Mouse (Mus musculus): ENCODE measurements around the gene Fxr1. TPM values are rescaled to one million over a fixed set of nuclear protein-coding genes. Genes with fewer than 3 reads are reported as not detected.

Fxr1 gene
- total RNA-seq, 2 experiments from 2014 or later: 95.2 to 175 TPM

- ATAC-seq (ENCODE audit: poor library complexity, severe bottlenecking): no peak
Observed at GRCm38 (mm10) chr3:34035706-34036105, 16.0 kb downstream of the Fxr1 start.

- ATAC-seq (ENCODE audit: poor library complexity, severe bottlenecking): no peak
Observed at GRCm38 (mm10) chr3:34041990-34042389, 22.2 kb downstream of the Fxr1 start.

DNA sequence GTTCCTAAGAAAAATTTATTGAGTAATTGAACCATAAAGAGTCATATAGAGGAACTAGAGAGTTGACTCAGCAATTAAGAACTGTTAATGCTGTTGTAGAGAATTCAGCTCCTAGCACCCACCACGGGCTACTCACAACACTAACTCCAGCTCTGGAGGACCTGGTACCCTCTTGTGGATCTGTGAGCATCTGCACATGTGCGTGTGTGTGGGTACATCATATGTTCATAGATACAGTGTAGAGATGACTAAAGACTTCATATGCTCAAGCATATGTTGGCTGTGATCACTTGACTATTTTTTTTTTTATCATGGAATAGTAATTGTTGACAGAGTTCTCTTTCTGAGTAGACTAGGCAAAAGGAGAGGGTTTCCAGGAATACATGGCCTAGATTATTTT lies 42.6 kb downstream of the Fxr1 start:
- ATAC-seq (ENCODE audit: poor library complexity, severe bottlenecking): 0 out of 2 replicates have a peak, but pooled peaks have one; percentile 30

- peak; percentile 92 for ATAC-seq (ENCODE audit: poor library complexity, severe bottlenecking)
Observed at GRCm38 (mm10) chr3:34068943-34069342, 49.2 kb downstream of the Fxr1 start.

DNA sequence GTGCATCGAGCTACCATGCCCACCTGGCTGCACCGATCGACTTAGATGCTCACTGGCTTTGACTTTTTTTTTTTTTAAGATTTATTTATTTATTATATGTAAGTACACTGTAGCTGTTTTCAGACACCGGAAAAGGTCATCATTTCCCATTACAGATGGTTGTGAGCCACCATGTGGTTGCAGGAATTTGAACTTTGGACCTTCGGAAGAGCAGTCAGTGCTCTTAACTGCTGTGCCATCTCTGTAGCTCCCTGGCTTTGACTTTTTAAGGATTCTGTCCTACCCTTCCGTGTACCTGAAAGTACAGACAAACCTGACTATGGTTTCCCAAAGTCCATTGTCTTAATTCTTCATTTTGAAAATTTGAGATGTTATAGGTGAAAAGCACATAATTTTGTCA lies 53.0 kb downstream of the Fxr1 start:
- ATAC-seq (ENCODE audit: poor library complexity, severe bottlenecking): no peak

DNA sequence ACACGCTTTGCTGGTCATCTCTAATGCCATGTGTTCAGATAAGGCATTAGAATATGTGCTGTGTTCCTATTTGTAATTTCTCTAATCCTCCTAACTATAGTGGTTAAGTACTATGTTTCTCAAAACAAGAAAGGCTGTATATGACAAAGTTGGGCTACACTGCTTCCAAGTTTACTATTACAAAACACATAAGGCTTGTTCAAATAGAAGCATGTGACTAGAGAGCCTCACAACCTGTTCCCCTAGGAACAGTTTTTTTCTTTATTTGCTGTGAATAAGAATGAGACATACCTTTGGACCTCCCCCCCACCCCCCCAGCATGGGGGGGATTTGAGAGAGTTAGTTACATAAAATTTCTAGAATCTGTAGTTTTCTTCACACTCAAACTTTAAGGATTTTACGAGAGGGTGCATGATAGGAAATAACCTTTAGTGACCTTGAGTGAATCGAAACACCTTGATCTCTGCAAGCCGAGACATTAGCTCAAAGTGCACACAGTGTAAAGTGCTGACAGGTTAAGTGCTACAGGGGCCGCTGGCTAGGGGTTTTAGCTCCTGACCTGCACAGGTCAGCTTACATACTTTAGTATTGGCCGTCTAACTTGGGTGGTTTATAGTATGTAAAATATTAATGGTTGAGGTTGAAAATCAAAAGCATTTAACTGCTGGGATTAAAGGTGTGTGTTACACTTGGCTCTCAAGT lies 56.5 kb downstream of the Fxr1 start:
- no peak for ATAC-seq (ENCODE audit: poor library complexity, severe bottlenecking)

DNA sequence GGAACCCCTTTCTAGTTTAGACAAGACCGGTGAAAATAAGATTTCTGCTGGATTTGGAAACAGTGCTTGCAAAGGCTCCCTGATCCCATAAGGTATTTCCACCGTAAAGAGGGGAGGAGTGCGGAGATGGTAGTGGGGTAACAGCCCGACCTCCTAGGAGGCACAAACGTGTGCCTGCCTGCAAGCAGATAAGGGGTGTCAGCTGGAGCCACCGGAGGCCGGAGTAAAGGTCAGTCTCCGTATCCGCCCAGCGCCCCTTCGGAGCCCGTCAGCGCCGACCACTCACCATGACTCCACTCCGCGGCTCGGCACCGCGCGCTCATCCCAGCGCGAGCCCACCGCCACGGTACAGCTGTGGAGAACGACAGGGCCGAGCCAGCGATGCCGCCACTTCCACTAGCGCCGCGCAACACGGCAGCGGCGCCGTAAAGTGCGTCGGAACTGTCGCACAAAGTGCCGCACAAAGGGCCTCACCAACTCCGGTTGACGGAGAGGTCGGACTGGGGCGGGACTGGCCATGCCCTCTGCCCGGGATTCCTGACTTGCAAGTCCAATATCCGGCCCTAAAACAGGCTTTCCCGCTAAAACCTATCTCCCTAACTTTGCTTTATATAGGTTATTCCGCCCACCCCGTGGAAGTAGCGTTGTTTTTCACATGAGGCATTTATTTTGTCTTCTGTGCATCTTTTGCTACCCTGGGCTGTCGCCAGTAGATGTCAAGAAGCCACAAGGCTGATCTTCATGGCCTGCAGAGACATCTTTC lies 61.3 kb downstream of the Fxr1 start, which contains the start of gene Dnajc19:
TSS of gene Dnajc19 (minus strand) at position 422 of the 763 bp plus-strand sequence.
- peak; percentile 100 for ATAC-seq (ENCODE audit: poor library complexity, severe bottlenecking)

GRCm38 (mm10) chr3:34081929-34082328 lies 62.2 kb downstream of the Fxr1 start:
- no peak for ATAC-seq (ENCODE audit: poor library complexity, severe bottlenecking)

DNA sequence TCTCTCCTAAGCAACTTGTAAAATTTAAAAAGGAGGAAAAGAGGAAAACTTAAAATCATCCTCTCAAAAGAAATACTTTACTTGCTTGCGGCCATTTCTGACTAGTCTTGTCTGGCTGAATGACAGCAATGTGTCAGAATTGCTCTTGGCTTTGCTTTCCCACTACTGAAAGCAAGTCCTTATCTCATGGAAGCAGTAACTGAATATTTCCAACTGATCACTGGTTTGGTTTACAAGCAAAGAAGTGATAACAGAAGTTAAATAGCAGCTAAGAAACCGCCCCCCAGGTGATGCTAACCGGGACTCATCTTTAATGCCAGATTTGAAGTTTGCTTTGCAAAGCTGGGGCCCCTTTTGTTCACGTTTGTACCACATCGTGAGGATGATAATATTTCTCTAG lies 63.9 kb downstream of the Fxr1 start:
- ATAC-seq (ENCODE audit: poor library complexity, severe bottlenecking): no peak

DNA sequence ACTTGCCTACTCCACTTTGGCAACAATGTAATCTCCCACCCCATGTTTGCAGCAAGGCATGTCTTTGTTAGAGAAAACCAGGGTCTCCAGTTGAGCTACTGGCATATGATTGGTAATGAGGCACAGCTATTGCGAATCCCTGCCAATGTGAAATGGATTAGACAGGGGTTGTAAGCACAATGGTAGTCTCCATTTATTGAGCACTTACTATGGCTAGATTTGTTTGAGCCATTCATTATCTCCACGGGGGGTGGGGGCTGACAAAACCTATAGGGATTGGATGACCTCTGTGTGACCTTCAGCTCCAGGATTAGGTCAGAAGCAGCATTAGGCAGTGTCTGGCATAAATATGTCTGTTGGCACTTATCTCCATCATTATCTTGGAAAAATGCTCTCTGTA lies 83.1 kb downstream of the Fxr1 start:
- ATAC-seq (ENCODE audit: poor library complexity, severe bottlenecking): no peak

DNA sequence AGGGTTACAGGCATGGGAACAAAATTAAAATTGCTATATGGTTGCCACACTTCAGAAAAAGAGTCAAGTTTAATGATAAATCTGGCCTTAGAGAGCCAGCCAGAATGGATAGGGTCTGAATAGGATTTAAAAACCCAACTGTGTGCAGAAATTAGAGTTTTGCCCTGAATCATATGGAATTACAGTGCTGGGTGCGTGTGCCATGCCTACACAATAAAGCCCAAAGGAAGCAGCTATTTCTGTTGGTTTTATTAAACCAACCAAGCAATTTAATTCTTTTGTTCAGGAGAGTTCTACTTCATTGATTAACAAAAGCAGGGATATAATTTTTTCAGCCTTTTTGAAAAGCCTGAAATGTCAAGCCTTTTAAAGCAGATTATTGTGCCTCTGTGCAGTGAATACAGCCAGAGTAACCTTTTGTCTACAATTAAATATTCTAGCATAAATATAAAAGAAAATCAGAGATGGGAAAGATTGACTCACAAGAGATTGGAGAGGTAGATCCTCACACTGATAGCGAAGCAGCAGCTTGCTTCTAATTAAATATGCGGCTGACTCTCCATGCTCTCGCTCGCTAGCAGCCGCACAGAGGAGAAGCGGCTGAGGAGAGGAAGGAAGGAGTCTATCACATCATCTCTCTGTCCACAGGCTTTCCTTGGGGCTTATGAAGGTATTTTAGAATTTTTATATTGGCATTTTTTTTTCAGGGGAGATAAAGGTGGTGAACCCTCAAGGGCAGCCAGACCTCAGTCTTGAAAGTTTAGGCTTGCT lies 84.3 kb downstream of the Fxr1 start:
- ATAC-seq (ENCODE audit: poor library complexity, severe bottlenecking): no peak

DNA sequence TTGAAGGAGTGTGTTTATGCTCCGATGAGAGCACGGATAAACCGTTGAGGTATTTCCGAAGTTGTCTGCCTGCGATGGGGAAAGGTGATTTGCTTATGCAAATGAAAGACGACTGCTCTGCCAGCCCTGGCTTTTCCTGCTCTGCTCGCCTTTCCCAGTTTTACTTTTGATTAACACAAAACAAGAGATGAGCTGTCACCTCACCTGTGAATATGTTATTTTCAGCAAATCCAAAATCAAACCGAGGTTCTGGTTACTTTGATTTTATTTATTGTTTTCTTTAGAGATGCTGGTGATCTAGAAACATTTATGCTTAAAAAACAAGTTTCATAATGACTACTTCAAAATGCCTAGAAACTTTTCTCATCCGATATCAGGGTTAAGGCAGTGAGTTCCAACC lies 86.7 kb downstream of the Fxr1 start:
- no peak for ATAC-seq (ENCODE audit: poor library complexity, severe bottlenecking)

DNA sequence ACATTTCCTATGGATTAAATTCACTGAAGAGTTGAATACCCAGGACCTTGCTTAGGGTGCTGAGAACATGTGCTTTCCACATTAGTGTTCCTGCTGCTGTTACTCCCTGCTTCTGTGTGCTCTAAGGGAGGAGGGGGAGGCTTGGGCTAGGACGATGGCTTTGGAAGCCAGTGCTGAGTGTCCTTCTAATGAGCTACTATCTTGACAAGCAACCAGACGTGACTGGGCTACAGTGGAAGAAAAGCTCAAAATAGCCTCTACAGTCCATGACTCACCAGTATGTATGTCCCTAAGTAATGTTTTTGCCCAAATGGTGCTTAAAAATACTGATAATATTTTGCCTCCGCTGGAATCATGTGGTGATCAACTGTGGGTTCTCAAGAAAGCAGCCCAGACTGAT lies 87.9 kb downstream of the Fxr1 start:
- no peak for ATAC-seq (ENCODE audit: poor library complexity, severe bottlenecking)

DNA sequence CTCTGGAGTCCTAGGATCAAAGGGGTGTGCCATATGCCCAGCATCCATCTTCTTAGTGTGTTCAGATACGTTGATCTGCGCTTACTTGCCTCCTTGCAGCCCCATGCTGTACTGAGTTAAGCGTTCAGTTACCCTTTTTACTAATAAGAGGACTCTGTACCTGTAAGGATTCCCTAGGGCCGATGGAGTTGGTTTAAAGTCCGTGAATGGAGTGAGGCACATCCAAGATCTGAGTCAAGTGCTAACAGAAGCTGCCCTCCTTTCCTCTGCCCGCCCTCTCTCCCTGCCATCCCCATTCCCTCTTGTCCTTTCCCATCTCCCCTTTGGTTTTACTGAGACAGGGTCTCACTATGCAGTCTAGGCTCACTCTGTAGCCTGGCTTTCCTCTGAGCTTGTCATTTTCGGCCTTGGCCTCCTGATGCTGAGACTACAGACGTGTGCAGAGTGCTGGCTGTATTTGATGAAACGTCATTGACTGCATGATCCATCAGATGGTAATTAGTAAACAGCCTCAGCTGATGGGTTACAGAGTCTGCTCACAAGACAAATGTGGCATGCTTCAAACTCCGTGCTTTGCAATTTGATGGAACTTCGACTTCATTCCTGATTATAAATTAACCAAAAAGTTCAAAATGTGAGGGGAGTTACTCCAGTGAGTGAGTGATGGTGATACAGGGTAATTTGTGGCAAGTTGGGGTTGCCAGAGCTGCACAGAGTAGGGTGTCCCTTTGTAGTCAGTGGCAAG lies 92.4 kb downstream of the Fxr1 start:
- ATAC-seq (ENCODE audit: poor library complexity, severe bottlenecking): no peak

DNA sequence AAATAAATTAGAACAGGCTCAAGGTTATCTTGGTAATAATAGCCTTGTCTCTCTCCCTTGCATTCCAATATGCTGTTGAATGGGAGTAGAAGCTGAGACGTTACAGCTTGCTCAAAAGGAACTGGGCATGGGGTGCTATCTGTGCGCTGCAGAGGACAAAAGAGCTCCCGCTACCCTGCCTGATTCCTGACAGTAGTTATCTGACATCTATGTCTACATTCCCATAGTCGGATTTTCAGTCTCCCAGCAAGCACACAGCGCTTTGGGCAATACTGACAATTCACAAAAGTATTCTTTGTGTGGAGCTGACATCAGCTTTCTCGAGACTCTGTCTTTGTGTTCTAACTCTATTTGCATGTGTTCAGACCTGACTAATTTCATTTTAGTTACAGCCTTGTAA lies 96.1 kb downstream of the Fxr1 start:
- no peak for ATAC-seq (ENCODE audit: poor library complexity, severe bottlenecking)

DNA sequence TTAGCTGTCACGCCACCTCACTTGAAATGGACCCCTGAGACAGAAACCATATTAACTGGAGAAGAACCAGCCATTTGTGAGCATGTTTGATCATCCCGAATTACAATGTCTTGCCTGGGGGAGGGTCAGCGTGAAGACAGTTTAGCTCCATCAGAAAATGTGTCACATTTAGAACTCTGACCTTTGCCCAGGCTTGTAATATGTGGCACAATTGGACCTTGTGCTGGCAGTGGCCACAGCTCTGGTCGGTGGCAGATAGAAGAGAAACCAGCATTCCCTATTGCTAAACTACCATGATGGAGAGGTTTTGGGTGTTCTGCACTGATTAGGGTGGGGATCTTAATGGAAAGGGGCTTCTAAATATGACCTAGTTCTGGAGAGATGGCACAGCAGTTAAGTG lies 100.1 kb downstream of the Fxr1 start:
- ATAC-seq (ENCODE audit: poor library complexity, severe bottlenecking): no peak

Other genes starting within 250 kb of the Fxr1 start
- gene Ttc14, start 220.1 kb upstream of the Fxr1 start, total RNA-seq (2015): 27.2 and 27.6 TPM in 2 replicates
- 50.4 and 59.9 TPM in 2 replicates for gene Ttc14, start 220.1 kb upstream of the Fxr1 start, total RNA-seq (2017)
- gene Ccdc39, start 175.6 kb upstream of the Fxr1 start, total RNA-seq (2015): not detected in 2 replicates
- not detected in 2 replicates for gene Ccdc39, start 175.6 kb upstream of the Fxr1 start, total RNA-seq (2017)
- gene Dnajc19, start 61.4 kb downstream of the Fxr1 start, total RNA-seq (2015): 99.4 and 124 TPM in 2 replicates
- 132 and 137 TPM in 2 replicates for gene Dnajc19, start 61.4 kb downstream of the Fxr1 start, total RNA-seq (2017)

Data from megakaryocyte, adult 5-6 weeks (primary cell).